Mouse (Mus musculus) C2C12 (cell line): ENCODE data around the gene Txndc17.

Source experiments
- CEBPB ChIP-seq: IDR thresholded peaks from one replicate; pipeline ENCODE4 v1.6.1; 2011; ENCODE audit warnings: low read depth, mild to moderate bottlenecking, control low read depth, moderate library complexity
- CTCF ChIP-seq: IDR thresholded peaks from one replicate; pipeline ENCODE4 v1.5.1; 2011; ENCODE audit not compliant: control insufficient read depth, insufficient read depth, insufficient read length
- MAX ChIP-seq: IDR thresholded peaks from one replicate; pipeline ENCODE4 v1.6.1; 2011; ENCODE audit warnings: mild to moderate bottlenecking, control low read depth
- USF1 ChIP-seq: IDR thresholded peaks from one replicate; pipeline ENCODE4 v1.6.1; 2011; ENCODE audit warnings: low read depth, mild to moderate bottlenecking, control low read depth, moderate library complexity

DNA sequence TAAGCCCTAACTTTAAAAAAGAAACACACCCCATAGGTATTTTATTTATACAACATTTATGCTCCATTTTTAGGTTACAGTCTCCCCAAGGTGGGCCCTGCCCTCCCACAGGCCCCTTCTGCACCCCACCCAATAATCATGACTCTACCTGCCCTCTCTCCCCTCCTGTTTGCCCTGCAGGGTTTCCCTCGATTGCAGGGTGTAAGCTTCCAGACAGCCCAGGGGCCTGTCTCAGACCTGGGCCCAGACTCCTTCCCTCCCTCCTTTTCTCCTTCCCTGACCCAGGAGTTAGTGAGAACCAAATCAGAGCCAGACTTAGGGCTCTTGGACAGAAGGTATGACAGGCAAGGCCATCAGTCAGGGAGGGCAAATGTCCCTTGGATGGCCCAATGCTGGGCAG is 25.6 kb downstream of the Txndc17 start:
- no peak for TF ChIP-seq CTCF
- TF ChIP-seq MAX, result no peak
- no peak for TF ChIP-seq CEBPB
- TF ChIP-seq USF1, result no peak
